Mouse (Mus musculus) heart, embryonic 10.5 days (tissue): ENCODE measurements around the gene Gm20937. TPM values are rescaled to one million over a fixed set of nuclear protein-coding genes. Genes with fewer than 3 reads are reported as not detected.
"Not testable (repeated sequence)": the region's sequence is repeated elsewhere in the genome, so short reads cannot be mapped to it uniquely, and the experiment has no call there.

ENCODE experiments used
- DNase-seq: peaks from one replicate; pipeline ENCODE4 v3.0.0-alpha.2; 2017; ENCODE audit warnings: low spot score
- H3K27ac ChIP-seq: fragments of 300-500 bp; sonication (generic); 2 replicates; pipeline ENCODE4 v1.5.1; 2016; ENCODE audit warnings: mild to moderate bottlenecking
- H3K27me3 ChIP-seq: fragments of 300-500 bp; sonication (generic); 2 replicates; pipeline ENCODE4 v1.6.1; 2016; ENCODE audit warnings: mild to moderate bottlenecking; ENCODE audit not compliant: poor library complexity, insufficient read depth, severe bottlenecking
- H3K36me3 ChIP-seq: fragments of 300-500 bp; sonication (generic); 2 replicates; pipeline ENCODE4 v1.6.1; 2016; ENCODE audit warnings: mild to moderate bottlenecking, moderate library complexity
- H3K4me1 ChIP-seq: fragments of 300-500 bp; sonication (generic); 2 replicates; pipeline ENCODE4 v1.6.1; 2016; ENCODE audit warnings: mild to moderate bottlenecking
- H3K4me3 ChIP-seq: fragments of 300-500 bp; sonication (generic); 2 replicates; pipeline ENCODE4 v1.5.1; 2016; ENCODE audit warnings: mild to moderate bottlenecking, moderate library complexity
- H3K9me3 ChIP-seq: fragments of 300-500 bp; sonication (generic); 2 replicates; pipeline ENCODE4 v1.6.1; 2016; ENCODE audit warnings: mild to moderate bottlenecking, moderate library complexity
- WGBS: fragments of 180-500 bp; shearing (Covaris S2); methylation state at CpG from one replicate; pipeline ENCODE4 v1.1.7; 2016; 5-methylcytosine and 5-hydroxymethylcytosine counted together
- polyA plus RNA-seq: library from polyadenylated mRNA; unstranded; fragments of >200 nt; fragmentation: Nextera tagmentation; extraction: Ambion mirVana; gene quantifications from 2 replicates; pipeline ENCODE4 v1.2.1, GENCODE M21; 2016

Gene Gm20937
- not detected in 2 replicates for polyA plus RNA-seq

DNA sequence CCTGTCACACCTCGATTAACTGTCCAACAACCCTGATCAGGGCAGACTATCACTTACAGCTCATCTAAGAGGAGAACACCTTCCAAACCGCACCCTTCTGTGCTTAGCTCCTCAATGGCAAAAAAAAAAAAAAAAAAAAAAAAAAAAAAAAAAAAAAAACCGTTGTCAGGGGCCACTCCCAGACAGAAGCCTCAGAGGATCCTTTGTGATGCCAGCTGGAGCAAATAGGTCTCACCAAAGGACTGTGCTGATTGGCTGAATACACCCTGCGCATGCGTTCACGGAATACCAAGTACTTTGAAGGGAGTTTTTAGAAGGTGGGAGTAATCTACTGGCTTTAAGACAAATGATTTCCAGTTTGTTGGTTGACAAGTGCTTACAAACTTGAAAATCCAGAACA is at the start of gene Gm20937:
Gene Gm20937, minus strand, starts transcription at position 101 of the 400 bp plus-strand sequence.
- H3K27ac ChIP-seq, H3K9me3 ChIP-seq, DNase-seq, H3K4me1 ChIP-seq, H3K27me3 ChIP-seq, H3K36me3 ChIP-seq, H3K4me3 ChIP-seq: not testable (repeated sequence)
- WGBS: no CpG with 5 or more reads among the region's 6 CpGs

Other genes starting within 250 kb of the Gm20937 start
- gene Gm20816, start 243.1 kb upstream of the Gm20937 start, polyA plus RNA-seq: not detected in 2 replicates